Mouse (Mus musculus) lung, embryonic 14.5 days (tissue): ENCODE measurements around the gene Gm20388. TPM values are rescaled to one million over a fixed set of nuclear protein-coding genes. Genes with fewer than 3 reads are reported as not detected.

ENCODE experiments used
- ATAC-seq: fragments of 200-750 bp; cut with Nextera tagmentation; 2 replicates; pipeline ENCODE4 v1.8.0; 2017; ENCODE audit warnings: mild to moderate bottlenecking, moderate TSS enrichment, moderate library complexity; ENCODE audit not compliant: insufficient read depth
- DNase-seq: peaks from one replicate; pipeline ENCODE4 v3.0.0-alpha.2; 2015
- H3K27ac ChIP-seq: fragments of 300-500 bp; sonication (generic); 2 replicates; pipeline ENCODE4 v1.5.1; 2014; ENCODE audit warnings: low read depth, mild to moderate bottlenecking, moderate library complexity
- H3K27me3 ChIP-seq: fragments of 300-500 bp; sonication (generic); 2 replicates; pipeline ENCODE4 v1.6.1; 2014; ENCODE audit warnings: low read length, control low read depth; ENCODE audit not compliant: insufficient read depth
- H3K36me3 ChIP-seq: fragments of 300-500 bp; sonication (generic); 2 replicates; pipeline ENCODE4 v1.6.1; 2014; ENCODE audit warnings: control low read depth; ENCODE audit not compliant: insufficient read depth
- H3K4me1 ChIP-seq: fragments of 300-500 bp; sonication (generic); 2 replicates; pipeline ENCODE4 v1.6.1; 2014; ENCODE audit warnings: antibody characterized with exemption, control low read depth; ENCODE audit not compliant: insufficient read depth
- H3K4me2 ChIP-seq: fragments of 300-500 bp; sonication (generic); 2 replicates; pipeline ENCODE4 v1.6.1; 2014; ENCODE audit warnings: mild to moderate bottlenecking
- H3K4me3 ChIP-seq: fragments of 300-500 bp; sonication (generic); 2 replicates; pipeline ENCODE4 v1.5.1; 2014; ENCODE audit warnings: low read depth, low read length
- H3K9ac ChIP-seq: fragments of 300-500 bp; sonication (generic); 2 replicates; pipeline ENCODE4 v1.6.1; 2014
- H3K9me3 ChIP-seq: fragments of 300-500 bp; sonication (generic); 2 replicates; pipeline ENCODE4 v1.6.1; 2016; ENCODE audit warnings: low read depth, low read length, control low read depth
- CTCF ChIP-seq: IDR thresholded peaks from 2 replicates; pipeline ENCODE4 v1.5.1; 2016; ENCODE audit warnings: antibody characterized with exemption, low read depth
- WGBS: fragments of 180-500 bp; shearing (Covaris S2); extraction: QIAGEN DNeasy Blood & Tissue Kit; methylation state at CpG from one replicate; pipeline ENCODE4 v1.1.7; 2014; 5-methylcytosine and 5-hydroxymethylcytosine counted together
- polyA plus RNA-seq: library from polyadenylated mRNA; unstranded; fragments of >200 nt; fragmentation: Nextera tagmentation; extraction: Ambion mirVana; gene quantifications from 2 replicates; pipeline ENCODE4 v1.2.1, GENCODE M21; 2014

The Gm20388 gene
- polyA plus RNA-seq, 1 experiment from 2014 or later: not detected

- Histone ChIP-seq H3K4me3 (no peak overlapping the region), H3K27ac (no peak overlapping the region), H3K9me3 (no peaks in the 10 kb centered on the region), H3K27me3 (no peaks in the 10 kb centered on the region), H3K36me3 (peaks cover 25% of the 10 kb centered on the region; the same call in 1 of the 2 replicates), H3K9ac (no peak overlapping the region; the same call in 1 of the 2 replicates), H3K4me1 (no peaks in the 10 kb centered on the region), H3K4me2 (no peak overlapping the region)
- WGBS: 72% methylated on average over 9 of the region's 9 CpGs
- ATAC-seq: no peak
- DNase-seq: no peak
- no peak for TF ChIP-seq CTCF
These were observed 1652.3 kb downstream of the Gm20388 start for GRCm38 (mm10) chr8:121562941-121563351.

- peaks cover 20% of the 10 kb centered on the region; the same call in 1 of the 2 replicates for H3K36me3 ChIP-seq
- no peaks in the 10 kb centered on the region for H3K9me3 ChIP-seq
- H3K4me2 ChIP-seq: no peak overlapping the region
- no peak overlapping the region for H3K4me3 ChIP-seq
- no peak overlapping the region for H3K27ac ChIP-seq
- ATAC-seq: no peak
- no peak for DNase-seq
- H3K9ac ChIP-seq: no peak overlapping the region
- no peaks in the 10 kb centered on the region for H3K4me1 ChIP-seq
- no peaks in the 10 kb centered on the region for H3K27me3 ChIP-seq
- 59% methylated on average over 6 of the region's 6 CpGs for WGBS
- TF ChIP-seq CTCF: no peak
These were observed 1653.1 kb downstream of the Gm20388 start for GRCm38 (mm10) chr8:121563701-121564100.

- Histone ChIP-seq H3K4me1 (no peaks in the 10 kb centered on the region), H3K4me3 (no peak overlapping the region), H3K27ac (no peak overlapping the region), H3K9me3 (no peaks in the 10 kb centered on the region), H3K36me3 (0 out of 2 replicates have a peak, but pooled peaks cover 5% of the 10 kb centered on the region), H3K9ac (no peak overlapping the region), H3K4me2 (no peak overlapping the region), H3K27me3 (no peaks in the 10 kb centered on the region)
- DNase-seq (no peak), ATAC-seq (no peak)
- no peak for TF ChIP-seq CTCF
- WGBS: 58% methylated on average over 6 of the region's 6 CpGs
These were observed 1657.7 kb downstream of the Gm20388 start for GRCm38 (mm10) chr8:121568321-121568720.

GRCm38 (mm10) chr8:121570335-121570734 is 1659.7 kb downstream of the Gm20388 start:
- WGBS: 42% methylated on average over 21 of the region's 21 CpGs
- no peak for TF ChIP-seq CTCF
- Histone ChIP-seq H3K9ac (no peak overlapping the region; the same call in 1 of the 2 replicates), H3K4me2 (peak overlapping the region; percentile 51), H3K9me3 (no peaks in the 10 kb centered on the region), H3K4me3 (peak overlapping the region; percentile 19), H3K27me3 (no peaks in the 10 kb centered on the region), H3K36me3 (0 out of 2 replicates have a peak, but pooled peaks cover 5% of the 10 kb centered on the region), H3K4me1 (no peaks in the 10 kb centered on the region), H3K27ac (peak overlapping the region; percentile 24; the same call in 1 of the 2 replicates)
- no peak for ATAC-seq
- DNase-seq: peak; percentile 33

- Histone ChIP-seq H3K36me3 (0 out of 2 replicates have a peak, but pooled peaks cover 3% of the 10 kb centered on the region), H3K4me1 (no peaks in the 10 kb centered on the region), H3K9ac (no peak overlapping the region), H3K27me3 (no peaks in the 10 kb centered on the region), H3K27ac (peak overlapping the region; percentile 24; the same call in 1 of the 2 replicates), H3K4me2 (peak overlapping the region; percentile 51), H3K4me3 (peak overlapping the region; percentile 19), H3K9me3 (no peaks in the 10 kb centered on the region)
- WGBS: 54% methylated on average over 17 of the region's 17 CpGs
- DNase-seq (no peak), ATAC-seq (no peak)
- no peak for TF ChIP-seq CTCF
These were observed 1660.2 kb downstream of the Gm20388 start for GRCm38 (mm10) chr8:121570801-121571200.

- no peak for TF ChIP-seq CTCF
- Histone ChIP-seq H3K9me3 (no peaks in the 10 kb centered on the region), H3K36me3 (no peaks in the 10 kb centered on the region), H3K9ac (no peak overlapping the region), H3K4me3 (no peak overlapping the region), H3K27ac (no peak overlapping the region), H3K4me1 (peaks cover 4% of the 10 kb centered on the region), H3K27me3 (no peaks in the 10 kb centered on the region), H3K4me2 (no peak overlapping the region)
- ATAC-seq (no peak), DNase-seq (no peak)
- WGBS: 59% methylated on average over 7 of the region's 7 CpGs
These were observed 1661.5 kb downstream of the Gm20388 start for GRCm38 (mm10) chr8:121572121-121572520.

- WGBS: 27% methylated on average over 3 of the region's 3 CpGs
- H3K4me3 ChIP-seq: no peak overlapping the region
- no peaks in the 10 kb centered on the region for H3K9me3 ChIP-seq
- peaks cover 7% of the 10 kb centered on the region for H3K4me1 ChIP-seq
- DNase-seq (peak; percentile 53), ATAC-seq (peak; percentile 43; the same call in 1 of the 2 replicates)
- H3K4me2 ChIP-seq: no peak overlapping the region
- no peak overlapping the region for H3K9ac ChIP-seq
- no peak for TF ChIP-seq CTCF
- no peaks in the 10 kb centered on the region for H3K27me3 ChIP-seq
- H3K27ac ChIP-seq: no peak overlapping the region
- no peaks in the 10 kb centered on the region for H3K36me3 ChIP-seq
These were observed 1662.6 kb downstream of the Gm20388 start for GRCm38 (mm10) chr8:121573275-121573674.
